Mouse (Mus musculus) bone marrow macrophage, adult 2 months (primary cell): ENCODE results near the gene Olfr48. TPM values are rescaled to one million over a fixed set of nuclear protein-coding genes. Genes with fewer than 3 reads are reported as not detected.

Source experiments
- H3K27ac ChIP-seq: 2 replicates; pipeline ENCODE4 v1.5.1; 2012; ENCODE audit warnings: low read depth, low read length; ENCODE audit not compliant: insufficient read depth
- H3K4me1 ChIP-seq: 2 replicates; pipeline ENCODE4 v1.6.1; 2012; ENCODE audit warnings: low read length; ENCODE audit not compliant: control insufficient read depth, insufficient read depth
- H3K4me3 ChIP-seq: 2 replicates; pipeline ENCODE4 v1.5.1; 2012; ENCODE audit warnings: mild to moderate bottlenecking, low read length, moderate library complexity; ENCODE audit not compliant: insufficient read depth
- CTCF ChIP-seq: IDR thresholded peaks from 2 replicates; pipeline ENCODE4 v1.5.1; 2012; ENCODE audit warnings: low read depth, mild to moderate bottlenecking, low read length, moderate library complexity
- POLR2A ChIP-seq: IDR thresholded peaks from 2 replicates; pipeline ENCODE4 v1.6.1; 2012; ENCODE audit warnings: mild to moderate bottlenecking, low read depth, low read length, borderline replicate concordance
- polyA plus RNA-seq: library from polyadenylated mRNA; stranded (reverse); fragments of >200 nt; gene quantifications from 2 replicates; pipeline ENCODE4 v1.2.4, GENCODE M21; 2012; ENCODE audit not compliant: missing spikeins, insufficient read depth, insufficient read length

The Olfr48 gene
- not detected in 2 replicates for polyA plus RNA-seq

DNA sequence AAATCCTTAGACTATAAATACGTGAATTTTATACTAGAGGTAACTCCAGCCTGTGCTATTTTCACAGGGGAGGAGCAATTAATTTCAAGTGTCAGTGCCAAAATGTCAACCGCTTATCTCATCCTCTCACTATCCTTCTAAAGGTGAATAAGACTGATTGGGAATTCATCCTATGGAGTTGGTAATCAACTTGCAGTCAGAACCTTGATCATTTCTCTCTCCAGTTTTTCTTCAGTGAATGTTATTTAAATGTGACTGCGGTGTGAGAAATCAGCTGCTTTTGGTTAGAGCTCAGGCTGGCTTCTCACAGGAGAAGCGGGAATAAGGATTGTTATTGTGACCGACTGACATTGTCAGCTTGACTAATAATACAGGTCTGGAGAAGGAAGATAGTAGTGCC lies at the start of gene Olfr48:
TSS of gene Olfr48 (minus strand) at position 101 of the 400 bp plus-strand sequence.
- no peak within 1 kb of the TSS for H3K4me3 ChIP-seq
- H3K4me1 ChIP-seq, result no peaks in the 10 kb centered on the region
- no peak within 1 kb of the TSS for H3K27ac ChIP-seq
- TF ChIP-seq POLR2A (no peak), CTCF (no peak)

DNA sequence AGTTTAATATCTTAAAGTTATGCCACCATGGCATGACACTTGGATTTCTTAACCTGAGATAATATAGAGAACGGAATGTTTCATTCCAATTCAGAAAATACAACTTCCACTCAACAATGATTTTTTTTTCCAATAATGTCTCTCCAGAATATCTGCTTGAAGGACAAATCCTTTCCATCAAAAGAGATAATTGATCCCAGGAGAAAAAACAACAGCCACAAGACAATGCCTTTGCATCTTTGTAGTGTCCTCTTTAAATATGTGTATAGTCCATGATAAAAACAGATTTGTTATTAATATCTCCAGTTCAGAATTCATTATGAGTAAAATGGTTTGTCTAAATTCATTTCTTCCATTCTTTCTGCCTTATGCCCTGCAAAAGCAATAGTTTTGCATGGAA lies 30.1 kb upstream of the Olfr48 start, which contains the start of gene Olfr1257:
TSS of gene Olfr1257 (plus strand) at position 301 of the 400 bp plus-strand sequence.
- TF ChIP-seq CTCF (no peak), POLR2A (no peak)
- H3K4me3 ChIP-seq, result no peak within 1 kb of the TSS
- no peaks in the 10 kb centered on the region for H3K4me1 ChIP-seq
- H3K27ac ChIP-seq, result no peak within 1 kb of the TSS

DNA sequence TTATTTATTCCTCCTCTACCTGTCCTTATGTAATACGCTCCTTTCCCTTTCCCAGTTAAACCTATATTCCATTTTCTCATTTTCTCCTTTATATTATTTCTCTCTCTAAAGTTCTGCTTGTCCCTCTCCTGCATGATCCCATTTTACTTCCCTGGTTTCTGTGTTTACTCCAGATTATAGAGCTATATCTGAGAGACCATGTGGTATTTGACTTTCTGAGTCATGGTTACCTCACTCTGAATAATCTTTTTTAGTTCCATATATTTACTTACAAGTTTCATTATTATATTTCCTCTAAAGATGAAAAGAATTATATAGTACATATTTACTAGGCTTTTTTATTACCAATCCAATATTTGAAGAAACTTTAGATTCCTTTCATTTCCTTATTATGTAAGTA lies 1.2 kb upstream of the Olfr48 start:
- Histone ChIP-seq H3K4me3 (no peak overlapping the region), H3K4me1 (no peaks in the 10 kb centered on the region), H3K27ac (no peak overlapping the region)
- TF ChIP-seq POLR2A, result no peak
- TF ChIP-seq CTCF, result no peak

DNA sequence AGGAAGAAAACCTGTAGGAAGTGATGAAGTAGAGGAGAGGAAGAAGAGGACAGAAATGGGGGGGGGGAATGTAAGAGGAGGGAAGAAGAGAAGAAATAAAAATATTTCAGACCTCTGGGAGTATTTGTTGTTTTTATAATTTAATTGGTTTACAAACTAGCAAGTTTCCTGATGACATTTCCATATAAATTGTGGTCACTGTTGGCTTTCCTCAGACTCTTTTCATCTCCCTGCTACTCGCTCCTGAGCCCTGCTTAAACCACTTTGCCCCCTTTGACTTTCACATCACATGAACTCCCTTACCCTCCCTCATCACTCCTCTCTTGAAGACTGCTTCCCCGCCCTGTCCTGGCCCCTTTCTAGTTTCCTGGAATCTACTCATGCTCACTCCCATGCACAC lies 6.5 kb downstream of the Olfr48 start, which contains the start of gene Olfr1256:
TSS of gene Olfr1256 (minus strand) at position 101 of the 400 bp plus-strand sequence.
- H3K4me3 ChIP-seq, result no peak within 1 kb of the TSS
- no peaks in the 10 kb centered on the region for H3K4me1 ChIP-seq
- TF ChIP-seq POLR2A, result no peak
- TF ChIP-seq CTCF, result no peak
- no peak within 1 kb of the TSS for H3K27ac ChIP-seq

DNA sequence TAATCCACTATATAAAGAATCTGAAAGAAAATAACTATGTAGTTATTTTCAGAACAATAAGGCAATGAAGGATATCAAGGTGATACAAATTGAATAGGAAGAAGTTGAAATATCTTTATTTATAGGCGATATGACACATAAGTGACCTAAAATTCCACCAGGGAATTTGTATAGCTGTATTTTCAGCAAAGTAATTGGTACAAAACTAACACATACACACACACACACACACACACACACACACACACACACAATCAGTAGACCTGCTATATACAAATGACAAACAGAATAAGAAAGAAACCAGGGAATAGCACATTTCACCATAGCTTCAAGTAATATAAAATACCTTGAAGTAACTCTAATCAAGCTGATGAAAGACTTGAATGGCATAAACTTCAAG lies 27.8 kb downstream of the Olfr48 start:
- TF ChIP-seq CTCF (no peak), POLR2A (no peak)
- Histone ChIP-seq H3K4me1 (no peaks in the 10 kb centered on the region), H3K27ac (no peak overlapping the region), H3K4me3 (no peak overlapping the region)

DNA sequence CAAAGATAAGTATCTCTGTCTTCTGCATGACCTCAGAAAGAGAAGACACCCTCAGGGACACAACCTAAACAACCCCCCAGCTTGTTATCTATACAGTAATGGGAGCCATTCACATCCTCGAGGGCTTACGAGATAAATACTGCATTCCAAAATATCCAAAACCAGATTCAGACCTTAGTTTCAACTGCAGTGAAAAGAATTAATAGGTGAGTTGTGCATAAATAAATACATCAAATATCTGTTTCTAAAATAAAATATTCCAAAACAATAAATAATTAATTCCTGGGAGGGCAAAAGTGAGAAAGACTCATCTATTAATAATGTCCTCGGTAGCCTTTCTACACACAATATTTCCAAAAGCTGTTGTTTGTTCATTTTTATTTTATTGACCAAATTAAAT lies 36.3 kb downstream of the Olfr48 start, which contains the start of gene Olfr1255:
TSS of gene Olfr1255 (plus strand) at position 301 of the 400 bp plus-strand sequence.
- Histone ChIP-seq H3K4me1 (no peaks in the 10 kb centered on the region), H3K27ac (no peak within 1 kb of the TSS), H3K4me3 (no peak within 1 kb of the TSS)
- TF ChIP-seq POLR2A (no peak), CTCF (no peak)

DNA sequence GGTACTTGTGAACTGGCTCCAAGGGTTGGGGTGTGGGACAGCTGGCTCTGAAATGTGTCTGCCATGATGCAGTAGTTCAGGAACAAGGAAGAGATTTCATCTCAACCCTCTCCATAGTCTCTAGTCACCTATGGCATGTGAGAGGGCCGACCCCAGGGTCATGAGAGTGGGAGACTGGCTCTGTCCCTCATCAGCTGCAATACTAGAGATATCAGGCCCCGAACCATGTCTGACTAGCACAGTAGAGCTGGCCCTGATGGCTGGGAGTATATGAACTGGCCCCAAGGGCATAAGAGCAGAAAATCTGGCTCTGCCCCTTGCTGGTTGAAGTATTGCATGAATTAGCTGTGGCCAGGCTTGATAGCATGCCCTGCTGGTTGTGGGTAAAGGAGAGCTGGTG lies 37.3 kb downstream of the Olfr48 start:
- no peak overlapping the region for H3K4me3 ChIP-seq
- no peak overlapping the region for H3K27ac ChIP-seq
- TF ChIP-seq CTCF, result no peak
- TF ChIP-seq POLR2A, result no peak
- no peaks in the 10 kb centered on the region for H3K4me1 ChIP-seq

DNA sequence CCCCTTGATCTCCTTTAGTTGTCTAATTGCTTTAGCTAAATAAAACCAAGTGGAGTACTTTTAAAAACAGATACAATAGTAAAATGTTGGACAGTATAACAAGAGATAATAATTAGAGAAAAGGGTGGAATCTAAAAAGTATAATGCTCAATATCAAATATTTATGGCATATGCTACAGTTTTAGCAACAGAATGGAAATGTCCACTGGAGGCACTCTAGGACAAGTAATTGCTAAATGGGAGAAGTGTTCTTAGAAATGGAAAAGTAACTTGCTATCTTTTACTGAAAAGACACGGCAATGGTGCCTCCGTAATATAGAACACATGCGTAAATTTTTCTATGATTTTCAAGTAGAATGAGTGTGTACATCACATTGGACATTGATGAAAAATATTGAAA lies 48.4 kb downstream of the Olfr48 start:
- Histone ChIP-seq H3K27ac (no peak overlapping the region), H3K4me3 (no peak overlapping the region), H3K4me1 (no peaks in the 10 kb centered on the region)
- no peak for TF ChIP-seq POLR2A
- no peak for TF ChIP-seq CTCF

DNA sequence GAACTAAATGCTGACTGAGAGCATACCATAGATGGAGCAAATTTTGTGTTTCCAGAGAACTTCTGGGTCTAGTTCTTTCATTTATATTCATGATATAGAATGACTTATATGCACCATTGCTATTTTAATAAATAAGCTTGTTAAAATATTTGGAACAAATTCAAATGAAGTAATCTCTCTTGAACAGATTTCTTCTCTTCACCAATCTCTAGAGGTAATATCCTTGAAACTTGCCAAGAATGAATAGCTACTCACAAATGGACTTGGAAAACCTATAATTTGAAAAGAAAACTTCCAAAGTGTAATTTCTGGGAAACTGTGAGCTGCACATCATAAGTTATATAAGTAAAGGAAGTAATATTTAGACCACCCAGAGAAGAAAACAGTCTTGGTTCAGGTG lies 54.5 kb downstream of the Olfr48 start, which contains the start of gene Olfr1254:
TSS of gene Olfr1254 (minus strand) at position 101 of the 400 bp plus-strand sequence.
- no peak for TF ChIP-seq CTCF
- no peak for TF ChIP-seq POLR2A
- H3K27ac ChIP-seq, result no peak within 1 kb of the TSS
- no peak within 1 kb of the TSS for H3K4me3 ChIP-seq
- no peaks in the 10 kb centered on the region for H3K4me1 ChIP-seq

Other genes starting within 250 kb of the Olfr48 start
- not detected in 2 replicates for gene Olfr1247, start 234.1 kb downstream of the Olfr48 start, polyA plus RNA-seq
- not detected in 2 replicates for gene Olfr1248, start 230.0 kb downstream of the Olfr48 start, polyA plus RNA-seq
- gene Olfr1249, start 213.2 kb downstream of the Olfr48 start, polyA plus RNA-seq, result not detected in 2 replicates
- not detected in 2 replicates for gene Olfr1250, start 186.7 kb downstream of the Olfr48 start, polyA plus RNA-seq
- not detected in 2 replicates for gene Olfr1251, start 176.3 kb downstream of the Olfr48 start, polyA plus RNA-seq
- gene Olfr1252, start 123.2 kb downstream of the Olfr48 start, polyA plus RNA-seq, result not detected in 2 replicates
- not detected in 2 replicates for gene Olfr1253, start 91.1 kb downstream of the Olfr48 start, polyA plus RNA-seq
- 0.25 TPM in 1 of 2 replicates, not detected in the other for gene Olfr1254, start 54.6 kb downstream of the Olfr48 start, polyA plus RNA-seq
- gene Olfr1255, start 36.2 kb downstream of the Olfr48 start, polyA plus RNA-seq, result not detected in 2 replicates
- not detected in 2 replicates for gene Olfr1256, start 6.7 kb downstream of the Olfr48 start, polyA plus RNA-seq
- gene Olfr1257, start 30.2 kb upstream of the Olfr48 start, polyA plus RNA-seq, result not detected in 2 replicates
- gene Olfr1258, start 79.1 kb upstream of the Olfr48 start, polyA plus RNA-seq, result not detected in 2 replicates
- not detected in 2 replicates for gene Olfr1259, start 100.5 kb upstream of the Olfr48 start, polyA plus RNA-seq
- gene Olfr1260, start 126.1 kb upstream of the Olfr48 start, polyA plus RNA-seq, result not detected in 2 replicates
- gene Olfr1261, start 143.0 kb upstream of the Olfr48 start, polyA plus RNA-seq, result not detected in 2 replicates
- gene Olfr1262, start 151.9 kb upstream of the Olfr48 start, polyA plus RNA-seq, result not detected in 2 replicates
- gene Olfr1263, start 163.9 kb upstream of the Olfr48 start, polyA plus RNA-seq, result not detected in 2 replicates
- gene Olfr1264, start 177.4 kb upstream of the Olfr48 start, polyA plus RNA-seq, result not detected in 2 replicates
- not detected in 2 replicates for gene Olfr1265, start 187.1 kb upstream of the Olfr48 start, polyA plus RNA-seq
- not detected in 2 replicates for gene Olfr140, start 215.4 kb upstream of the Olfr48 start, polyA plus RNA-seq